Mouse (Mus musculus) frontal cortex, adult (tissue): ENCODE data around the gene Kbtbd4.

Source experiments
- ATAC-seq: cut with Nextera tagmentation; 2 replicates; pipeline ENCODE4 v1.9.2; 2017; ENCODE audit warnings: mild to moderate bottlenecking, moderate library complexity, mixed read lengths; ENCODE audit not compliant: low TSS enrichment

The Kbtbd4 gene

GRCm38 (mm10) chr2:90956053-90956452 is 51.5 kb downstream of the Kbtbd4 start:
- peak; percentile 59 for ATAC-seq

GRCm38 (mm10) chr2:90958856-90959255 is 54.3 kb downstream of the Kbtbd4 start:
- no peak for ATAC-seq

GRCm38 (mm10) chr2:90960012-90960411 is 55.5 kb downstream of the Kbtbd4 start:
- peak; percentile 58 for ATAC-seq
